Mouse (Mus musculus) left cerebral cortex, postnatal 25 days (tissue): ENCODE data around the gene Rnpc3. TPM values are rescaled to one million over a fixed set of nuclear protein-coding genes. Genes with fewer than 3 reads are reported as not detected.

Experiments used
- DNase-seq, 2 experiments: peaks; one replicate each; pipeline ENCODE4 v3.0.0; 2022; ENCODE audit warnings: low spot score in 2 of 2, mixed read lengths in 1 of 2
- intact Hi-C: fragments of 180-260 bp; cut with DNase I; formaldehyde crosslinking; loops from one replicate; pipeline ENCODE4 v1.15.1; 2025
- total RNA-seq, 2 experiments: library from RNA; stranded (reverse); gene quantifications; 2 replicates each; pipeline ENCODE4 v1.2.3; 2021

Rnpc3 gene
- 10 to 100 TPM; 26.9 to 30.9 TPM for total RNA-seq

GRCm38 (mm10) chr3:113629606-113630359 is at the start of gene Rnpc3:
Gene Rnpc3 (minus strand): TSS chr3:113630149.
- DNase-seq = peak; percentile 96 to 97
- intact Hi-C loops = no loop called here

- intact Hi-C loops = loop anchor here (10.0 kb wide), 1 partner anchor 448 kb away; no protein-coding TSS in a partner anchor
- DNase-seq = no peak
Observed at GRCm38 (mm10) chr3:113656940-113657339, 27.0 kb upstream of the Rnpc3 start.

GRCm38 (mm10) chr3:113654335-113654734 is 24.4 kb upstream of the Rnpc3 start:
- no peak for DNase-seq
- intact Hi-C loops = loop anchor here (5.0 to 10.0 kb wide), 2 partner anchors 450 to 1988 kb away; no protein-coding TSS in a partner anchor

DNA sequence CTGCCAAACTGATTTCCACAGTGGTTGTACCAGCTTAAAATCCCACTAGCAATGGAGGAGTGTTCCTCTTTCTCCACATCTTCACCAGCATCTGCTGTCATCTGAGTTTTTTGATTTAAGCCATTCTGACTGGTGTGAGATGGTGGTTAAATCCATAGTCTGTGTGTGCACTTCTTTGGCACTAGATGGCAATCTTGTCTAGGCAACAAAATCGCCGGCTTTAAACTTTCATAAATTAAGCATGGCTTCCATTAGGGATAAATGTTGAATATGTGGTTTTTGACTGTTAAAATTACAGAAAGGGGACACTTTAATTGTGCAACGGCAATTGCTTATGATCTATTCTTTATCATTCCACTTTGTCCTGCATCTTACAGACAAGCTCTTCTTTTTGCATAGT is 21.4 kb upstream of the Rnpc3 start:
- intact Hi-C loops = loop anchor here (2.0 to 10.0 kb wide), 3 partner anchors 379 to 1991 kb away; partner anchors contain the start of gene Col11a1
- DNase-seq = peak in 1 of 2 experiments; percentile 36

DNA sequence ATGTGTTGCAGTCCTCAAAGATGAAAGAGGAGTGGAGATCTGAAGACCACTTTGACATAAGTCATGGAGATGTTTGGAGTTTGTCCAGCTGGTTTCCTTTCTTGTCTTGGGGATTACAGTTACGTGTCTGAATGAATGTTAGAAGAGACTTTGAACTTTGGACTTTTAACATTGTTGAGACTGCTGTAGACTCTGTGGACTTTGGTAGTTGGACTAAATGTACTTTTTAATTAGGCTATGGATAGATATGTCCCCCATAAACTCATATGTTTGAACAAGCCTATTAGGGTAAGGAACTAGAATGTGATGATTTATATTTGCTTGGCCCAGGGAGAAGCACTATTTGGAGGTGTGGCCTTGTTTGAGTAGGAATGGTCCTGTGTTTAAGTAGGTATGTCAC is 9.6 kb upstream of the Rnpc3 start:
- no peak for DNase-seq
- intact Hi-C loops = no loop called here

GRCm38 (mm10) chr3:113634220-113634619 is 4.3 kb upstream of the Rnpc3 start:
- intact Hi-C loops = no loop called here
- DNase-seq = no peak

- intact Hi-C loops = no loop called here
- DNase-seq = no peak
Observed at GRCm38 (mm10) chr3:113631611-113632010, 1.7 kb upstream of the Rnpc3 start.

DNA sequence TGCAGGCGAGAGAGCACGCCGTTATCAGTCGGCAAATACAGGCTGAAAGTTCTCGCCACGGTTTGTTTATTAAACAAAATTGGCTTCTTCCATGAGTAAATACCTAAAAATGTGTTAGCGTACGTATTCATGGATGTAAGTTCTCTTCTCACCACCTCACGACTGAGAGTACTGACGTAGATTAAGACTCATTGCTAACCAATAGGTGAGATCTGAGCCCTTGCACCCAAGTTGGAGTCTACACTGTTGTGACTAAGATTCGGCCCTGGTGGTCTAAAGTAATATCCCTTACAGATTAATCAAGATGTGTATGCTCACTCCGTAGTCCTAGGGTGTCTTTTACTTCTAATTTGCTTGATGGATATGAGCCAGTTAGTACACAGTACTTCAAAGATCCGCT is 615 bp upstream of the Rnpc3 start:
- intact Hi-C loops = no loop called here
- peak in 1 of 2 experiments; percentile 4 for DNase-seq

DNA sequence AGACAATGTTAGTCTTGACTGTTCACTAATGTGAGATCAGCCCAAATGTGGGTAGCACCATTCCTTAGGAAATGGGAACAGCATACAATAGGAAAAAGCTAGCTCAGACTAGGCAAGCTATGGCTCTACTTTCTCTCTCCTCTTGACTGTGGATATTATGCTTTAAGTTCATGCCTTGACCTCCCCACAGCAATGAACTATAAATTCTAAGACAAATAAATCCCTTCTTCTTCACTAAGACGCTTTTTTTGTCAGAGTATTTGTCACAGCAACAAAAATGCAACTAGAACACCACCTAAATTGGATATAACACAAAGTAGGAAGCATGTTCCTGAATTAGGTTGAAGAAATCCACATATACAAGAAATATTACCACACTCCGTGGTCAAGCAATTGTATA is 23.4 kb downstream of the Rnpc3 start, which contains the start of gene Amy1:
Gene Amy1 (minus strand): TSS at position 101 of the 400 bp plus-strand sequence.
- intact Hi-C loops = no loop called here
- DNase-seq = no peak

DNA sequence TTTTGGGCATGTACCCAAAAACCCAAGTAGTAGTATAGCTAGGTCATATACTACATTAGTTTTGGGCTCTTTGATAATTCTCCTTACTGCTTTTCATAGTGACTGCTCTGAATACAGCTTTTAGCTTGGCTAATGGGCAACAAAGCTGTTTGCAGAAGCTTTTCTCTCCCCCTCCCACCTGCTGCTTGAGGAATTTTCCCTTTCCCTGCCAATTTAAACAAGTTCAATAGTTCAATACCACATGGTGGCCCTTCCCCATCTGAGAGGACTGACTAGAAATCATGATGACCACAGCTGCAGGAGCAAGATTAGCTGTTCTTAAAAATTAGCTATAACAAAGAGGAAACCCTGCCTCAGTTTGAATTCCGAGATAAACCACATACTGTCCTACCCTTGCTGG is 39.1 kb downstream of the Rnpc3 start:
- intact Hi-C loops = no loop called here
- DNase-seq = peak in 1 of 2 experiments; percentile 6

GRCm38 (mm10) chr3:113574578-113574977 is 55.4 kb downstream of the Rnpc3 start:
- intact Hi-C loops = no loop called here

GRCm38 (mm10) chr3:113574138-113574537 is 55.8 kb downstream of the Rnpc3 start:
- DNase-seq = no peak
- intact Hi-C loops = no loop called here

More at GRCm38 (mm10) chr3:113574578-113574977, 55.4 kb downstream of the Rnpc3 start:
- DNase-seq = no peak

DNA sequence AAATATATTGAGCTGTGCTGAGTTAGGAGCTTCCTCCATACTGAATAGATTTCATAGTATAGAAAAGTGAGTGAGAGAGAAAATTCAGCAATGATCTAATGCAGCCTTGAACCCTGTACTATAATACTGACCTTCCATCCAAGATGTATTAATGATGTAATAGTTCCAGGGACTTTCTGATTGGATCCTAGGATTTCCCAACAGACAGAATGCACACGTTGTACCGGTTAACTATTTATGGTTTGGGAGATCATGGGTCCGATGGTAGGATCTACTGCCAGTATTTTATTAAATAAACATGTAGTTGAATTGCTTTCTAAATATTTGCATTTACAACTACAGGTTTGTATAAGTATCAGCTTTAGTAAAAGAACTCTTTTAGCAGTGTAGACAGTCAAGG is 57.8 kb downstream of the Rnpc3 start:
- intact Hi-C loops = no loop called here
- no peak for DNase-seq

Other genes starting within 250 kb of the Rnpc3 start
- gene Amy2a1, start 97.7 kb downstream of the Rnpc3 start, total RNA-seq = not detected
- 10 to 100 TPM; 11.2 to 12.2 TPM for gene Amy1, start 23.4 kb downstream of the Rnpc3 start, total RNA-seq